Mouse (Mus musculus) stomach, postnatal 0 days (tissue): Measurements from ENCODE around the gene Rrad. TPM values are rescaled to one million over a fixed set of nuclear protein-coding genes. Genes with fewer than 3 reads are reported as not detected.

Experiments
- ATAC-seq: fragments of 200-750 bp; cut with Nextera tagmentation; 2 replicates; pipeline ENCODE4 v1.8.0; 2017; ENCODE audit not compliant: low FRiP score, low TSS enrichment
- DNase-seq: peaks from one replicate; pipeline ENCODE4 v3.0.0-alpha.2; 2016; ENCODE audit warnings: low spot score
- H3K27ac ChIP-seq: fragments of 300-500 bp; sonication (generic); replicated peaks from 2 replicates; pipeline ENCODE4 v1.5.1; 2014; ENCODE audit warnings: mild to moderate bottlenecking, control low read depth
- H3K27me3 ChIP-seq: fragments of 300-500 bp; sonication (generic); 2 replicates; pipeline ENCODE4 v1.6.1; 2014; ENCODE audit warnings: low read length; ENCODE audit not compliant: control insufficient read depth, insufficient read depth
- H3K36me3 ChIP-seq: fragments of 300-500 bp; sonication (generic); 2 replicates; pipeline ENCODE4 v1.6.1; 2014; ENCODE audit warnings: low read length, mixed read lengths; ENCODE audit not compliant: control insufficient read depth, insufficient read depth
- H3K4me1 ChIP-seq: fragments of 300-500 bp; sonication (generic); replicated peaks from 2 replicates; pipeline ENCODE4 v1.6.1; 2014; ENCODE audit warnings: antibody characterized with exemption; ENCODE audit not compliant: control insufficient read depth, insufficient read depth
- H3K4me2 ChIP-seq: fragments of 300-500 bp; sonication (generic); replicated peaks from 2 replicates; pipeline ENCODE4 v1.6.1; 2014; ENCODE audit warnings: low read depth, mild to moderate bottlenecking, control low read depth, moderate library complexity
- H3K4me3 ChIP-seq: fragments of 300-500 bp; sonication (generic); 2 replicates; pipeline ENCODE4 v1.5.1; 2014; ENCODE audit warnings: low read depth, low read length, control low read depth
- H3K9ac ChIP-seq: fragments of 300-500 bp; sonication (generic); 2 replicates; pipeline ENCODE4 v1.6.1; 2014; ENCODE audit warnings: mild to moderate bottlenecking, low read length, control low read depth, mixed read lengths
- H3K9me3 ChIP-seq: fragments of 300-500 bp; sonication (generic); 2 replicates; pipeline ENCODE4 v1.6.1; 2016; ENCODE audit warnings: low read length; ENCODE audit not compliant: control insufficient read depth
- CTCF ChIP-seq: IDR thresholded peaks from 2 replicates; pipeline ENCODE4 v1.5.1; 2016; ENCODE audit warnings: antibody characterized with exemption, low read depth, mild to moderate bottlenecking, moderate library complexity
- EP300 ChIP-seq: optimal IDR thresholded peaks from 2 replicates; pipeline ENCODE3; 2016; ENCODE audit warnings: antibody characterized with exemption
- WGBS: fragments of 180-500 bp; shearing (Covaris S2); extraction: QIAGEN DNeasy Blood & Tissue Kit; methylation state at CpG from one replicate; pipeline ENCODE4 v1.1.7; 2014; 5-methylcytosine and 5-hydroxymethylcytosine counted together
- polyA plus RNA-seq: library from polyadenylated mRNA; unstranded; fragments of >200 nt; fragmentation: Nextera tagmentation; extraction: Ambion mirVana; gene quantifications from 2 replicates; pipeline ENCODE4 v1.2.1, GENCODE M21; 2015

Rrad gene
- polyA plus RNA-seq, 1 experiment from 2014 or later: 10.3 TPM

GRCm38 (mm10) chr8:104632486-104632885 is 1.4 kb upstream of the Rrad start:
- Histone ChIP-seq H3K4me2 (no peak overlapping the region), H3K4me1 (0 out of 2 replicates have a peak, but pooled peaks cover 2% of the 10 kb centered on the region), H3K36me3 (no peaks in the 10 kb centered on the region), H3K4me3 (no peak overlapping the region), H3K27me3 (no peaks in the 10 kb centered on the region), H3K9ac (no peak overlapping the region), H3K27ac (no peak overlapping the region; the same call in 1 of the 2 replicates), H3K9me3 (no peaks in the 10 kb centered on the region)
- 68% methylated on average over 6 of the region's 6 CpGs for WGBS
- TF ChIP-seq EP300: no peak
- no peak for TF ChIP-seq CTCF
- no peak for DNase-seq
- no peak for ATAC-seq

- DNase-seq: no peak
- peak overlapping the region; percentile 42 for H3K4me3 ChIP-seq
- no peaks in the 10 kb centered on the region for H3K36me3 ChIP-seq
- WGBS: 34% methylated on average over 5 of the region's 5 CpGs
- H3K4me2 ChIP-seq: peak overlapping the region; percentile 58
- H3K9ac ChIP-seq: no peak overlapping the region
- TF ChIP-seq CTCF (no peak), EP300 (no peak)
- H3K9me3 ChIP-seq: no peaks in the 10 kb centered on the region
- no peak for ATAC-seq
- no peaks in the 10 kb centered on the region for H3K27me3 ChIP-seq
- H3K27ac ChIP-seq: peak overlapping the region; percentile 58
- H3K4me1 ChIP-seq: 0 out of 2 replicates have a peak, but pooled peaks cover 2% of the 10 kb centered on the region
These were observed 848 bp upstream of the Rrad start for GRCm38 (mm10) chr8:104631975-104632374.

GRCm38 (mm10) chr8:104630574-104630973 is 553 bp downstream of the Rrad start:
- 0 out of 2 replicates have a peak, but pooled peaks have one; percentile 17 for ATAC-seq
- peak overlapping the region; percentile 42 for H3K4me3 ChIP-seq
- H3K27ac ChIP-seq: peak overlapping the region; percentile 45
- no peaks in the 10 kb centered on the region for H3K9me3 ChIP-seq
- no peaks in the 10 kb centered on the region for H3K36me3 ChIP-seq
- peak overlapping the region; percentile 53 for H3K9ac ChIP-seq
- under 1% methylated on average over 35 of the region's 36 CpGs for WGBS
- TF ChIP-seq CTCF: peak; percentile 21; the same call in 1 of the 2 replicates
- TF ChIP-seq EP300: no peak
- peak overlapping the region; percentile 58 for H3K4me2 ChIP-seq
- H3K27me3 ChIP-seq: no peaks in the 10 kb centered on the region
- DNase-seq: peak; percentile 44
- 0 out of 2 replicates have a peak, but pooled peaks cover 2% of the 10 kb centered on the region for H3K4me1 ChIP-seq

- Histone ChIP-seq H3K4me3 (peak overlapping the region; percentile 42), H3K9ac (no peak overlapping the region; the same call in 1 of the 2 replicates), H3K27ac (no peak overlapping the region), H3K27me3 (no peaks in the 10 kb centered on the region), H3K36me3 (no peaks in the 10 kb centered on the region), H3K9me3 (no peaks in the 10 kb centered on the region), H3K4me1 (0 out of 2 replicates have a peak, but pooled peaks cover 2% of the 10 kb centered on the region), H3K4me2 (peak overlapping the region; percentile 58)
- 27% methylated on average over 8 of the region's 8 CpGs for WGBS
- no peak for DNase-seq
- TF ChIP-seq EP300: no peak
- no peak for TF ChIP-seq CTCF
- ATAC-seq: no peak
These were observed 1.0 kb downstream of the Rrad start for GRCm38 (mm10) chr8:104630111-104630479.

GRCm38 (mm10) chr8:104629306-104630110 is 1.6 kb downstream of the Rrad start:
- Histone ChIP-seq H3K27ac (no peak overlapping the region), H3K27me3 (no peaks in the 10 kb centered on the region), H3K9me3 (no peaks in the 10 kb centered on the region), H3K9ac (no peak overlapping the region), H3K36me3 (no peaks in the 10 kb centered on the region), H3K4me3 (0 out of 2 replicates have a peak overlapping the region, but pooled peaks have one; percentile 42), H3K4me2 (peak overlapping the region; percentile 58), H3K4me1 (0 out of 2 replicates have a peak, but pooled peaks cover 2% of the 10 kb centered on the region)
- ATAC-seq (no peak), DNase-seq (no peak)
- 60% methylated on average over 22 of the region's 22 CpGs for WGBS
- TF ChIP-seq CTCF: no peak
- no peak for TF ChIP-seq EP300

- Histone ChIP-seq H3K27me3 (no peaks in the 10 kb centered on the region), H3K9me3 (no peaks in the 10 kb centered on the region), H3K27ac (no peak overlapping the region), H3K9ac (no peak overlapping the region), H3K4me3 (no peak overlapping the region), H3K4me2 (no peak overlapping the region), H3K4me1 (0 out of 2 replicates have a peak, but pooled peaks cover 2% of the 10 kb centered on the region), H3K36me3 (no peaks in the 10 kb centered on the region)
- 95% methylated on average over 21 of the region's 21 CpGs for WGBS
- TF ChIP-seq EP300 (no peak), CTCF (no peak)
- ATAC-seq (no peak), DNase-seq (no peak)
These were observed 2.7 kb downstream of the Rrad start for GRCm38 (mm10) chr8:104628402-104628801.
